Mouse (Mus musculus) spleen, postnatal 10 days (tissue): ENCODE data around the gene Rarres2.
"Not testable (repeated sequence)": the region's sequence is repeated elsewhere in the genome, so short reads cannot be mapped to it uniquely, and the experiment has no call there.

Experiments used
- DNase-seq, 2 experiments: peaks; one replicate each; pipeline ENCODE4 v3.0.0; 2021 to 2022; ENCODE audit warnings: low spot score in 2 of 2

The Rarres2 gene

GRCm38 (mm10) chr6:48541560-48542450, 30.8 kb downstream of the Rarres2 start:
- no peak for DNase-seq

DNA sequence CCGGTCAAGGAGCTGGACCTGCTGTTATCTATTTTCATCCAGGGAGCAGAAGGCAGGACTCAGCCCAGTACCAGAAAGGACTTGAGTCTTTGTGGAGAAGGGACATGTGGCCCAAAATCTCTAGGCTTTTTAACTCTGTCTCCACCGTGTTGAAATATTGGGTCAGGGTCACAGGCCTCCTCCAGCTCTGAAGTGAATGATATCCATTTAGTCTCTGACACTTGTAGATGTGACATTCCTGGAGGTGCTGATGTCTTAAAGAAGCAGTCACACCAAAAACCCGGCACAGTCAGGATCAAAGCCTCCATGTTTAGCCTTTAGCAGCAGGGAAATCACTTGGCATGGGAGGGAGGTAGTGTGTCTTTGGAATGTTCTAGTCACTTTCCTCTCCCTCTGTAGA, 31.9 kb downstream of the Rarres2 start:
- DNase-seq = no peak

DNA sequence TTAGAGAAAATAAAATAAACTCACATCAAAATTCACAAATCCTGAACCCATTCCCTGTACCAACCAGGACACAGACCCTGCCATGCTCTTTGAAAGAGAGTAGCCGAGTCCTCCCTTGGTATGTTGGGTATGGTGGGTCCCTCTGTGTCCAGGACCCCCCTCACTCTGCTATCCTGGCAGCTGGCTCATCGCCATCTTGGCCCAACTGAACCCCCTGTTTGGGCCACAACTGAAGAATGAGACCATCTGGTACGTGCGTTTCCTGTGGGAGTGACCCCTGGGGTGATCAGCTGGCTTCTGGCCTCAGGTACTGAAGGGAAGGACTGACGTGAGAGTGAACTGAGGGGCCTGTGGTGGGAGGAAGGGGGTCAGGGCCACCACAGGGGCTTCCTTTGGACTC, 32.7 kb downstream of the Rarres2 start:
- DNase-seq = no peak

DNA sequence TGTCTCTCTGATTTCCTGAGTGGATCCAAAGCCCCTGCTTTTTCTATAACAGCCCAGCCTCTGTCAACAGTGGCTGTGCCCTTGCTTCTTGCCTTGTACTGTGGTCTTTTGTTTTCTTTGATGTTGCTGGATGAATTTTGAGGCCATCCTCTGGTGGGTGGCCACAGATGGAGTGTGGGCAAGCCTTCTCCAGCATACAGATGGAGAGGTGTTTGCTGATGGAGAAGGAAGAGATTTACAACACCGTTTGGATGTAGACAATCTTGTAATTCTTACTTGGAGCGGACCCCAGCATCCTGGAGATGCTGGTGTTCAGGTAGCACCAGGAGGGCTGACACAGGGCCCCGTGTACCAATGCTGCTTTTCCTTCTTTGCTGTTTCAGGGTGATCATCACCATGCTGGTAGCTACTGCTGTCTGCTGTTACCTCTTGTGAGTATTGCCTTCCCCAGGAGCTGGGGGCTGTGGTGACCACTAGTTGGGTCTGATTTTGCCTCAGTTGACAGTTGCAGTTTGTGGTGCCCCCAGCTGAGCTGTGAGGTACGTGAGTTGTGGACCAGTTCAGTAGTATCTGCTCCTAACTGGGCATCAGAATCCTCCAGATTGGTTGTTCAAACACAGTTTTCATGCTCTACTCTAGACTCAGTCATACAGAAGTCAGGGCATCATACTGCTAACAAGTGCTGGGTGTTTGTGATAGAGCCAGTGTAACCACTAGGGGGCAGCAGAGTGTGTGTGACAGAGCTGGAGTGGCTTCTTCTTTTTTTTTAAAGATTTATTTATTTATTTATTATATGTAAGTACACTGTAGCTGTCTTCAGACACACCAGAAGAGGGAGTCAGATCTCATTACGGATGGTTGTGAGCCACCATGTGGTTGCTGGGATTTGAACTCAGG, 33.5 kb downstream of the Rarres2 start:
- DNase-seq = peak; percentile 28 to 80

DNA sequence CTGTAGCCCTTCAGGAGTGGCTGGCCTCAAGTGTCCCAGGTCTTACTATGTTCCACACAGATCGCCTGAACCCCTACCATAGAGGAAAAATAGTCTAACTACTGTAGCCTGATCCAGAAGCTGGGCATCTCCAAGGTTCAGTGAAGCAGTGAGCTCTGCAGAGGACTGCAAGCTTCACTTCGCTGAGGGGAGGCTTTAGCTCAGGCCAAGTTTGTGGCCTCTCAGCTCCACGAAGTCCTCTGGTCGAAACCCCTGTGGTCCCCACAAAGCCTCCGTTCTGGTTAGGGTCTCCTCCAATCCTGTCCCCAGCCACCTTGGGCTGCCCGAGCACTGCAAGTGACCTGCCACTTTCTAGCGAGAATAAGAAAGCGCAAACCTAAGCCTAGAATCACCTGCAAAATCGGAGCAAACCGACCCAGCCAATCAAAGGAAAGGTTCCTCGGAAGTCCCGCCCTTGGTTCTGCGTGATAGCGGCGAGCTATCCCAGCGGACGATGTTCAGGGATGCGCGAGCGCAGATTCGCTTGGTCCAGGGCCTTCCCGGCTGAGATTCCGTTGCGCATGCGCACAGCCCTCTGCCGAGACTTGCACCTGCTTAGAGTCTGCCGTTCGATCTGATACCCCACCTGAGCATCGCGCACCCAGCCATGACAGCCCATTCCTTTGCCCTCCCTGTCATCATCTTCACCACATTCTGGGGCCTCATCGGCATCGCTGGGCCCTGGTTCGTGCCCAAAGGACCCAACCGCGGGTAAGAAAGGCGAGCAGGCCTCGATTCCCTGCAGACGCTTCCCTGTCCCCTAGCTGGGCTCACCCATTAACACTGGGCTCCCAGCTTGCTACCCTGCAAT, 35.3 kb downstream of the Rarres2 start, which contains the start of gene Atp6v0e2:
Gene Atp6v0e2, plus strand, starts transcription at position 511 of the 850 bp plus-strand sequence.
- DNase-seq = peak in 1 of 2 experiments; percentile 37

DNA sequence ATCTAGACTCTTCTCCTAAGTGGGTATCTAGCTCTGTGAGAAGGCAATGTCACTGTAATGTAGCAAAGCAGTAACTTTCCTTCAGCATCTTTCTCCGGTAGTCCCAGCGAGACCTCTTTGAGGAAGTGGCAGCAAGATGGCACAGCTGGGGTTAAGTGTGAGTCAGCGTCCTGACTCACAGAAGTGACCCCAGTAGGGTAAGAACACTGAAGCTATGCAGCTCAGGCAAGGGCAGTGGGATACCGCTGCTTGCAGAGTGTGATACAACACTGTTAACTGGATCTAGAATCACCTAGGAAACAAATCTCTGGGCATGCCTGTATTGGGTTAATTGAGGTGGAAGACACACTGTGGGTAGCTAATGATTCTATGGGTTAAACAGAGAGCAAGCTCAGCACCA, 36.5 kb downstream of the Rarres2 start:
- no peak for DNase-seq

GRCm38 (mm10) chr6:48534913-48535312, 37.7 kb downstream of the Rarres2 start:
- no peak for DNase-seq

DNA sequence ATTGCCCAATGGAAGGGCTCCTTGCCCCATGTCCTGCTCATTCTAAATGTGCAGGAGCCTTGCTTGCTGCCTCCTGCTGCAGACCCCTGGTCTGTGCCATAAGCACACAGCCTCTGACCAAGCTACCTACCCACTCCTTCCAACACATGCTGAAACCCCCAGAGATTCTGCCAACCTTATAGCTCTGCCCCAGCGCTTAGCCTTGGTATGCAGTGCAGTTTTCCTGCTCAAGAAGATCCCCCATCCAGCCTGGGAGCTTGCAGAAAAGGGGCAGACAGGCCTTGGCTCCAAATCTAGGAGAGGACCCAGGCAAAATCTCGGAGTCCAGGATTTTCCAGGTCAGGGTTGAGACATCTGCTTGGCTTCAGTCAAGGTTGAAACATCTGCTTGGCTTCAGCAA, 39.1 kb downstream of the Rarres2 start:
- DNase-seq = no peak

- DNase-seq = no peak
Measured at GRCm38 (mm10) chr6:48530862-48531261, 41.7 kb downstream of the Rarres2 start.

DNA sequence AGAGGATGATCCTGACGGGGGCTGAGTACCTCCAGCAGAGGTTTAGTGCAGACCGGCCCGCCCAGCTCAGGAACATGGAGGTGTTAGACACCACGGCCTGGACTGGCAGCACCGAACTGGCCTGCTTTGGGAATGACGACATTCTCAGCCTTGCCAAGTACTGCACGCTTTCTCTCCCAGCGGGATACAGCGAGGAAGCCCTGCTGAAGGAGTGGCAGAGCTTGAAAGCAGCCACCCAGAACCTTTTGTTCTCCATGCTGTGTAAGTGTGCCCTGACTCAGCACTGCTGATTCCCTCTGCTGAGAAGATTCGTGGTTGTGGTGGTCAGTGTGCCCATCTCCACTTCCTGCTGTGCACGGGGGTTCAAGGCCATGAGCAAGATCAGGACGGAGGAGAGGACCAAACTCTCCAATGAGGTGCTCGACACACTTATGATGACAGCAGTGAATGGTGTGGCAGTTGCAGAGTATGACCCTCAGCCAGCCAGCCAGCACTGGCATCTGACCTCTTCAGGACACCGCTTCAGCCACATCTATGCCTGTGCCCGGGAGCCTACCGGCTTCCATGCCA, 42.6 kb downstream of the Rarres2 start:
- DNase-seq = no peak

GRCm38 (mm10) chr6:48529261-48529660, 43.3 kb downstream of the Rarres2 start:
- DNase-seq = no peak

DNA sequence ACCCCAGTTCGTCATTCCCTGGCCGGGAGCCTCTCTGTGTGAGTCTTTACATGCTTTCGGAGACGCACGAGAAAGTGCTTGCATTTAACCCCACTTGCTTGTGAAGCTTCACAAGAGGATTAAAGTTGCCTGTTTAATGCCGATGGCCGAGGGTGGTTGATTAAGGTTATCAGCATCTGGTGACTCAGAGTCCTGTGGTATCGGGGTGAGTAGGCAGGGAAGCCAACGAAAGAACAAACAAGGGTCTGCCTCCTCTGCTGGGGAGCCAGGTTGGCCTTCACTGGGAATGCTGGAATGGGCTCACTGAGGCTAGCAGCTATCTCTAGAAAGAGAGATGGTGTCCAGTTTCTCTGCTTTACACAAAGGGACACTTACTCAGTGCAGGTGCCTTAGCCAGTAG, 44.7 kb downstream of the Rarres2 start:
- DNase-seq = no peak

GRCm38 (mm10) chr6:48524882-48525281, 47.7 kb downstream of the Rarres2 start:
- DNase-seq = not testable (repeated sequence)
